Comparison of ENCODE assay signal across 7 mouse cellular contexts in the genomic region with DNA sequence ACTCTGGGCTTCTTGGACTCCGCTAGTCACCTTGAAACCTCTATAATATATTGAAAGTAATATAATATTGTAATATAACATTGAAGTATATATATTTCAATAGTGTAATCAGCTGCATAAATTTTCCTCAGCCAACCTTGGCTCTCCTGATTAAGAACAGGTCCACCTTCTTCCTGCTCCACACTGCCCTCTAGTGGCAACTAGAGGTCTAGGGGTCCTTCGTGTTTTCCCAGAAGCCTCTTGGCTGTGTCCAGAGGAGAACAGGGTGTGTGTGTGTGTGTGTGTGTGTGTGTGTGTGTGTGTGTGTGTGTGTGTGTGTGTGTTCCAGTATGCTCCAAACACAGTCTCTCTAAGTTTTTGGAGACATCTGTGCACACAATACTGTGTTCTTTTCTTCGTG. TPM values are rescaled to one million over a fixed set of nuclear protein-coding genes. Genes with fewer than 3 reads are reported as not detected.
DNase-seq lines count a peak whose midpoint lies in the region; ATAC-seq and TF ChIP-seq lines count a peak whose summit lies in the region.

No protein-coding gene starts in this region.

- peak; percentile 90 for DNase-seq in ZHBTc4 (ENCODE audit: low read depth, low spot score)
- DNase-seq in embryo, embryonic 10 days (ENCODE audit: low spot score): peak; percentile 89
- DNase-seq in heart, adult 2 months: peak; percentile 71 to 74
- peak; percentile 79 to 85 for DNase-seq in kidney, postnatal 25 days
- peak; percentile 77 for DNase-seq in skeletal muscle tissue, adult 2 months (ENCODE audit: low read depth, low spot score)

- H3K4me3 ChIP-seq in E14TG2a.4 (replicated peaks; ENCODE audit: low read length): no peak overlapping the region
- H3K4me3 ChIP-seq in heart, adult 2 months: no peak overlapping the region

- WGBS in heart, adult 2 months: 44% methylated on average over 3 of the region's 3 CpGs

- intact Hi-C loops in heart, adult 2 months (cut with DNase I): no loop called here

- peak; percentile 72 for ATAC-seq in megakaryocyte, adult 5-6 weeks (ENCODE audit: poor library complexity, severe bottlenecking)

- peak; percentile 72 for TF ChIP-seq CTCF in E14TG2a.4 (conservative IDR thresholded peaks at IDR 0.05; ENCODE audit: low read length)
- TF ChIP-seq CTCF in heart, adult 2 months (IDR thresholded peaks at IDR 0.05): peak; percentile 76

- H3K9me3 ChIP-seq in E14TG2a.4 (ENCODE audit: low read length): no peaks in the 10 kb centered on the region

- peaks cover 10% of the 10 kb centered on the region for H3K27me3 ChIP-seq in E14TG2a.4 (ENCODE audit: insufficient read depth, low read length)
- no peaks in the 10 kb centered on the region for H3K27me3 ChIP-seq in heart, adult 2 months (ENCODE audit: control insufficient read depth, insufficient read depth, low read length)

- no peaks in the 10 kb centered on the region for H3K79me2 ChIP-seq in heart, adult 2 months (replicated peaks; ENCODE audit: control insufficient read depth, insufficient read depth, low read length)

- no peak overlapping the region for H3K9ac ChIP-seq in heart, adult 2 months (ENCODE audit: low read depth, low read length)

- no peak for TF ChIP-seq EP300 in heart, adult 2 months (IDR thresholded peaks at IDR 0.05; ENCODE audit: insufficient read depth, low read depth, low read length)

- peaks cover 48% of the 10 kb centered on the region for H3K4me1 ChIP-seq in E14TG2a.4 (replicated peaks; ENCODE audit: low read depth, low read length)
- peaks cover 6% of the 10 kb centered on the region for H3K4me1 ChIP-seq in heart, adult 2 months (ENCODE audit: control insufficient read depth, insufficient read depth, low read length)

- TF ChIP-seq POLR2A in heart, adult 2 months (IDR thresholded peaks at IDR 0.05; ENCODE audit: insufficient read depth, low read depth, low read length): no peak

- H3K27ac ChIP-seq in heart, adult 2 months: no peak overlapping the region

- H3K36me3 ChIP-seq in E14TG2a.4 (ENCODE audit: insufficient read depth, low read length): no peaks in the 10 kb centered on the region
- no peaks in the 10 kb centered on the region for H3K36me3 ChIP-seq in heart, adult 2 months (ENCODE audit: control insufficient read depth, insufficient read depth, low read length)

RNA-seq across cellular contexts. Expression of gene Tnni1, which starts 8.6 kb away (rescaled TPM):
- total RNA-seq in heart, adult 2 months (2021): 1 to 10 TPM in 1 of 2 experiments, under 1 TPM in 1; 0.84 to 1.1 TPM
- polyA plus RNA-seq in heart, adult 2 months (2012; rRNA removed): 1.3 and 2.5 TPM in 2 replicates
- 0.36 and 0.45 TPM in 2 replicates for total RNA-seq in megakaryocyte, adult 5-6 weeks (2015)
- not detected in 2 replicates for total RNA-seq in megakaryocyte, adult 5-6 weeks (2017)

RNA-seq across cellular contexts. Expression of gene Phlda3, which starts 21.9 kb away (rescaled TPM):
- 10 to 100 TPM in 1 of 2 experiments, 1 to 10 TPM in 1; 8.4 to 11.5 TPM for total RNA-seq in heart, adult 2 months (2021)
- polyA plus RNA-seq in heart, adult 2 months (2012; rRNA removed): 23.3 and 36.8 TPM in 2 replicates
- total RNA-seq in megakaryocyte, adult 5-6 weeks (2015): 0.75 TPM in 1 of 2 replicates, not detected in the other
- 0.22 and 1.2 TPM in 2 replicates for total RNA-seq in megakaryocyte, adult 5-6 weeks (2017)

RNA-seq across cellular contexts. Expression of gene Lad1, which starts 30.6 kb away (rescaled TPM):
- 1 to 10 TPM; 7.2 to 7.3 TPM for total RNA-seq in heart, adult 2 months (2021)
- polyA plus RNA-seq in heart, adult 2 months (2012; rRNA removed): 13.2 and 16.2 TPM in 2 replicates
- total RNA-seq in megakaryocyte, adult 5-6 weeks (2015): not detected in 2 replicates
- total RNA-seq in megakaryocyte, adult 5-6 weeks (2017): not detected in 2 replicates

RNA-seq across cellular contexts. Expression of gene Tnnt2, which starts 48.4 kb away (rescaled TPM):
- total RNA-seq in heart, adult 2 months (2021): 1,000 to 10,000 TPM; 8,290 to 9,301 TPM
- polyA plus RNA-seq in heart, adult 2 months (2012; rRNA removed): 3,392 and 4,661 TPM in 2 replicates
- not detected in 2 replicates for total RNA-seq in megakaryocyte, adult 5-6 weeks (2015)
- not detected in 2 replicates for total RNA-seq in megakaryocyte, adult 5-6 weeks (2017)

Comparison
In these comparisons a context has a peak if more than half of its experiments do, and no peak if none do; other contexts are left out.
1. RNA of gene Phlda3, which starts 21.9 kb away (total RNA-seq): 8.4 to 11.5 TPM in heart, adult 2 months; 0.22 to 1.2 TPM in megakaryocyte, adult 5-6 weeks; every median in the first group is over 4 times any median in the second.
2. RNA of gene Lad1, which starts 30.6 kb away (total RNA-seq): 7.2 to 7.3 TPM in heart, adult 2 months; not detected in megakaryocyte, adult 5-6 weeks; every median in the first group is over 4 times any median in the second.
3. Peak in every context shown above with its lines, with median percentiles within 50 percentile points of each other: DNase-seq.